In the genomic region with DNA sequence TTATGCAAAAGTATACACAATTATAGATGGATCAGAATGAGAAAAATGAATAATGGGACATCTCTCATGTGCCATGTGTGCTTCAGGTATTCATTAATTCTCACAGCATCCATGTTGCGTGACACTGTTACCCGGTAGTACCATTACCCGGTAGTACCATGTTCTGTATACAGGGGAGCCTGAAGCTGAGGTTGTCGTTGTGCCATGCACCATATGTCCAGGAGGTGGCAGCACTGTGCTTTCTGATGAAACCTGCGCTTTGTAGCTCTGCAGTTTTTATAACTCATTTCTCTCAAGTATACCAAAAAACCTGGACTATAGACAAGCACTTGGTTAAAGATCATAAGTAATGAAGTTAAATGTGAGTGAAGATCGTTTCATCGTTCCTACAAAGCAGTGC, we compare ENCODE assay signal across 8 mouse cellular contexts. TPM values are rescaled to one million over a fixed set of nuclear protein-coding genes. Genes with fewer than 3 reads are reported as not detected.
A peak's percentile ranks its signal among the peaks of the same experiment; 100 is the strongest.
DNase-seq lines count a peak whose midpoint lies in the region; ATAC-seq and TF ChIP-seq lines count a peak whose summit lies in the region.

No protein-coding gene starts in this region.

- no peak overlapping the region for H3K4me3 ChIP-seq in G1E (ENCODE audit: low read depth, low read length)
- no peak overlapping the region for H3K4me3 ChIP-seq in forebrain, embryonic 13.5 days
- H3K4me3 ChIP-seq in hindbrain, embryonic 11.5 days (ENCODE audit: low read depth, low read length): no peak overlapping the region

- H3K9ac ChIP-seq in forebrain, embryonic 13.5 days: no peak overlapping the region
- no peak overlapping the region for H3K9ac ChIP-seq in hindbrain, embryonic 11.5 days (ENCODE audit: low read depth, low read length)

- no peaks in the 10 kb centered on the region for H3K9me3 ChIP-seq in G1E (replicated peaks)
- no peaks in the 10 kb centered on the region for H3K9me3 ChIP-seq in forebrain, embryonic 13.5 days (replicated peaks)
- no peaks in the 10 kb centered on the region for H3K9me3 ChIP-seq in hindbrain, embryonic 11.5 days (ENCODE audit: control insufficient read depth, low read length)

- peak; percentile 84 for ATAC-seq in G1E (ENCODE audit: extremely low read depth, insufficient number of reproducible peaks, low FRiP score, poor library complexity, severe bottlenecking)
- peak; percentile 85 for ATAC-seq in forebrain, embryonic 13.5 days
- 0 out of 2 replicates have a peak, but pooled peaks have one; percentile 43 for ATAC-seq in hindbrain, embryonic 11.5 days (ENCODE audit: low FRiP score)

- H3K4me2 ChIP-seq in forebrain, embryonic 13.5 days: no peak overlapping the region
- H3K4me2 ChIP-seq in hindbrain, embryonic 11.5 days (replicated peaks; ENCODE audit: low read depth, low read length): no peak overlapping the region

- WGBS in forebrain, embryonic 13.5 days: 20% methylated on average over 7 of the region's 7 CpGs
- 25% methylated on average over 7 of the region's 7 CpGs for WGBS in hindbrain, embryonic 11.5 days

- H3K4me1 ChIP-seq in G1E (ENCODE audit: insufficient read depth, low read depth, low read length): no peaks in the 10 kb centered on the region
- no peaks in the 10 kb centered on the region for H3K4me1 ChIP-seq in forebrain, embryonic 13.5 days
- no peaks in the 10 kb centered on the region for H3K4me1 ChIP-seq in hindbrain, embryonic 11.5 days (replicated peaks; ENCODE audit: control insufficient read depth, insufficient read depth, low read length)

- TF ChIP-seq CTCF in G1E (IDR thresholded peaks at IDR 0.05; ENCODE audit: low read depth, low read length): peak; percentile 95

- peak; percentile 40 for DNase-seq in G1E (ENCODE audit: low spot score)
- DNase-seq in c-Kit-positive CD71-positive TER-119-positive erythroid progenitor cells, embryonic 14.5 days (ENCODE audit: low spot score): peak; percentile 70
- peak; percentile 91 for DNase-seq in hindbrain, embryonic 11.5 days (ENCODE audit: low spot score)
- DNase-seq in layer of hippocampus, postnatal 10 days (ENCODE audit: low spot score in 2 of 2): peak; percentile 93 to 96
- DNase-seq in lung, postnatal 10 days: peak; percentile 89
- peak; percentile 92 for DNase-seq in retina, embryonic 14.5 days (ENCODE audit: low spot score)
- peak; percentile 71 to 82 for DNase-seq in thymus, postnatal 36 days

- no peak overlapping the region for H3K27ac ChIP-seq in forebrain, embryonic 13.5 days
- H3K27ac ChIP-seq in hindbrain, embryonic 11.5 days (ENCODE audit: low read depth, low read length): no peak overlapping the region

- H3K27me3 ChIP-seq in G1E (ENCODE audit: insufficient read depth, low read length): no peaks in the 10 kb centered on the region
- H3K27me3 ChIP-seq in forebrain, embryonic 13.5 days: no peaks in the 10 kb centered on the region
- no peaks in the 10 kb centered on the region for H3K27me3 ChIP-seq in hindbrain, embryonic 11.5 days (ENCODE audit: control insufficient read depth, insufficient read depth, low read length)

- H3K36me3 ChIP-seq in G1E (replicated peaks): peaks cover 73% of the 10 kb centered on the region
- no peaks in the 10 kb centered on the region for H3K36me3 ChIP-seq in forebrain, embryonic 13.5 days (ENCODE audit: poor library complexity, severe bottlenecking)
- H3K36me3 ChIP-seq in hindbrain, embryonic 11.5 days (ENCODE audit: control insufficient read depth, insufficient read depth, low read length): no peaks in the 10 kb centered on the region

RNA-seq across cellular contexts. Expression of gene Irak4, which starts 14.0 kb away (rescaled TPM):
- 10.4 and 15.5 TPM in 2 replicates for total RNA-seq in G1E (2014; fragmentation: Nextera tagmentation)
- 14.5 and 15.0 TPM in 2 replicates for total RNA-seq in G1E (2017)
- polyA plus RNA-seq in G1E (2012): 6.2 and 7.9 TPM in 2 replicates
- polyA plus RNA-seq in forebrain, embryonic 13.5 days (2015; fragmentation: Nextera tagmentation; extraction: Ambion mirVana): 1.7 and 1.8 TPM in 2 replicates
- polyA plus RNA-seq in hindbrain, embryonic 11.5 days (2014; fragmentation: Nextera tagmentation; extraction: Ambion mirVana): 2.5 and 3.0 TPM in 2 replicates
- 1 to 10 TPM; 1.7 to 1.9 TPM for total RNA-seq in layer of hippocampus, postnatal 10 days (2021)

RNA-seq across cellular contexts. Expression of gene Pus7l, which starts 14.1 kb away (rescaled TPM):
- total RNA-seq in G1E (2014; fragmentation: Nextera tagmentation): 19.2 and 20.0 TPM in 2 replicates
- 11.6 and 11.7 TPM in 2 replicates for total RNA-seq in G1E (2017)
- polyA plus RNA-seq in G1E (2012): 4.9 and 5.6 TPM in 2 replicates
- 5.5 and 6.8 TPM in 2 replicates for polyA plus RNA-seq in forebrain, embryonic 13.5 days (2015; fragmentation: Nextera tagmentation; extraction: Ambion mirVana)
- 9.0 and 10.7 TPM in 2 replicates for polyA plus RNA-seq in hindbrain, embryonic 11.5 days (2014; fragmentation: Nextera tagmentation; extraction: Ambion mirVana)
- total RNA-seq in layer of hippocampus, postnatal 10 days (2021): 1 to 10 TPM; 5.7 to 6.6 TPM

RNA-seq across cellular contexts. Expression of gene Twf1, which starts 32.2 kb away (rescaled TPM):
- total RNA-seq in G1E (2014; fragmentation: Nextera tagmentation) (45.6 and 47.5 TPM in 2 replicates), G1E (2017) (25.4 and 28.9 TPM in 2 replicates)
- polyA plus RNA-seq in G1E (2012): 3.9 and 6.6 TPM in 2 replicates
- polyA plus RNA-seq in forebrain, embryonic 13.5 days (2015; fragmentation: Nextera tagmentation; extraction: Ambion mirVana): 112 and 114 TPM in 2 replicates
- 113 and 115 TPM in 2 replicates for polyA plus RNA-seq in hindbrain, embryonic 11.5 days (2014; fragmentation: Nextera tagmentation; extraction: Ambion mirVana)
- total RNA-seq in layer of hippocampus, postnatal 10 days (2021): 10 to 100 TPM; 46.1 to 48.3 TPM

Comparison
In these comparisons a context has a peak if more than half of its experiments do, and no peak if none do; other contexts are left out.
1. DNase-seq: peak in every context shown above with its lines; median percentile 94 in layer of hippocampus, postnatal 10 days; 92 in retina, embryonic 14.5 days; 91 in hindbrain, embryonic 11.5 days; 89 in lung, postnatal 10 days; 76 in thymus, postnatal 36 days; 70 in c-Kit-positive CD71-positive TER-119-positive erythroid progenitor cells, embryonic 14.5 days; 40 in G1E.
2. RNA of gene Twf1, which starts 32.2 kb away (polyA plus RNA-seq): 113 to 115 TPM in hindbrain, embryonic 11.5 days and 112 to 114 TPM in forebrain, embryonic 13.5 days; 3.9 to 6.6 TPM in G1E; every median in the first group is over 10 times any median in the second.
3. Peak in every context shown above with its lines, with median percentiles within 50 percentile points of each other: ATAC-seq.